Mouse (Mus musculus): ENCODE results near the gene Lgals7. TPM values are rescaled to one million over a fixed set of nuclear protein-coding genes. Genes with fewer than 3 reads are reported as not detected.
A peak's percentile ranks its signal among the peaks of the same experiment; 100 is the strongest.

The Lgals7 gene
- polyA plus RNA-seq, 1 experiment = 0.12 TPM

- Histone ChIP-seq H3K27me3 (ENCODE audit: control insufficient read depth, insufficient read depth, insufficient read length) (no peaks in the 10 kb centered on the region), H3K4me3 (ENCODE audit: insufficient read depth, poor library complexity, severe bottlenecking) (no peak overlapping the region), H3K79me2 (ENCODE audit: control insufficient read depth, insufficient read depth) (peaks cover 28% of the 10 kb centered on the region), H3K36me3 (ENCODE audit: control insufficient read depth, insufficient read depth) (peaks cover 66% of the 10 kb centered on the region), H3ac (ENCODE audit: control insufficient read depth, insufficient read length, low read depth) (peak overlapping the region; percentile 13), H3K79me3 (ENCODE audit: low read depth) (peaks cover 26% of the 10 kb centered on the region)
- TF ChIP-seq MYOD1 (IDR thresholded peaks at IDR 0.05; ENCODE audit: control insufficient read depth, insufficient read length, low read depth) (peak; percentile 43), FOSL1 (IDR thresholded peaks at IDR 0.05; ENCODE audit: insufficient read depth, low read length, poor library complexity, severe bottlenecking) (no peak)
These were observed 42.3 kb upstream of the Lgals7 start for GRCm38 (mm10) chr7:28821261-28821831.

DNA sequence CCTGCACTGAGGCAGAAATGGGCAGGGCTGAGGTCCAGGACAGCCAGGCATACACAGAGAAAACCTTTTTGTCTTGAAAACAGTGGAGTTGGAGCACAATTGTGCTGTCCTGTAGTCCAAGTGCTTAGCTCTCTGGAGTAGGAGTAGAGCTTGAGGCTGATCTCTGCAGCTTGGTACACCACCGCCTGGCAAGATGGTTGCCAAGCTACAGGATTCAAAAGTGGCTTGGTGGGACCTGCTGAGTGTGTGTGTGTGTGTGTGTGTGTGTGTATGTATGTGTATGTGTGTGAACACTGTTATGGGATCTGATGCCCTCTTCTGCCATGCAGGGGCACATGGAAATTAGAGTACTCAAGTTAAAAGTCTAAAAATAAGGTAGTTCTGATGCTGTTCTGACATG lies 41.1 kb upstream of the Lgals7 start:
- peaks cover 54% of the 10 kb centered on the region for H3K36me3 ChIP-seq (ENCODE audit: control insufficient read depth, insufficient read depth)

DNA sequence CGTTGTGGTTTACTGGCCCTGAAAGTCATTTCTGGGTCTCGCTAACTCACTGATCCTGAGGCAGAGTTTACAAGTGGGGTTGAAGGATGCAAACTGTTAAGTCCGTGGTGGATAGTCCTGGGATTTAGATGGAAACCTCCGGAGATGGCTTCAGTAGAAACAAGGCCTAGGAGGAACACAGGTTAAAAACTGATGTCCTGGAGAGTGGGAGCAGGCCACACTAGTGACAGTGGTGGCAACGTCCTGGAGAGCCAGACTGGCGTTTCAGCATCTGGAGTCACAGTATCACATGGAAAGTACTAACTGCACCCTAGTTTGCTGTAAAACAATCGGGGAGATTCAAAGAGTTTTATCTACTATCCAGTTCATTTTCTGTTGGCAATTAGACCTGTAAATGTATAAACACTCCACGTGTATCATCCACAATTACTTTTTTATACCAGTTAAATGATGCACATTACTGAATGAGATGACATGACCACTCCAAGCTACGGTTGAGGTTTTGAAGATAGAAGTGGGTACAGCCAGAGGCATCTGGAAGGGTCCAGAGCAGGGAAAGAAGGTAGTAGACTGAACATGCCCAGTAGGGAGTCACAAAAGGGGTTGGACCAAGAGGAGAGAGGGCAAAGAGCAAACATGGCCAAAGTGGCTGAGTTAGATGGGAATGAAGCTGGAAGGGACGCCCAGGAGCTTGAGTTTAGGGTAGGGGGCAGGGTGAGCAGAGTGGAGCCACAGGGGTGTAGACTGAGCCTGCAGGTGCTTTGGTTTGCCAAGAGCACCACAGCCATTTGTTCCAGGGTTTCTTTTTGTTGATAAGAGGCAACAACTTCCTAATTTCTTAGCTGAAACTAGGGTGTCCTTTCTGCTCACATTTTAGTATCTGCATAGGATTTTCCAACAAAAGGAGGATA lies 40.4 kb upstream of the Lgals7 start:
- no peaks in the 10 kb centered on the region for H3K27me3 ChIP-seq (ENCODE audit: control insufficient read depth, insufficient read depth, insufficient read length)
- peaks cover 47% of the 10 kb centered on the region for H3K36me3 ChIP-seq (ENCODE audit: control insufficient read depth, insufficient read depth)
- TF ChIP-seq MYOG (IDR thresholded peaks at IDR 0.05; ENCODE audit: control insufficient read depth, extremely low read depth, insufficient read length) (no peak), USF1 (IDR thresholded peaks at IDR 0.05; ENCODE audit: low read depth) (no peak), FOSL1 (IDR thresholded peaks at IDR 0.05; ENCODE audit: insufficient read depth, low read length, poor library complexity, severe bottlenecking) (no peak), MAX (IDR thresholded peaks at IDR 0.05) (no peak), CEBPB (IDR thresholded peaks at IDR 0.05; ENCODE audit: low read depth) (no peak), CTCF (IDR thresholded peaks at IDR 0.05; ENCODE audit: control insufficient read depth, insufficient read depth, insufficient read length) (no peak)
- peaks cover 8% of the 10 kb centered on the region for H3K79me3 ChIP-seq (ENCODE audit: low read depth)
- peaks cover 9% of the 10 kb centered on the region for H3K79me2 ChIP-seq (ENCODE audit: control insufficient read depth, insufficient read depth)
- no peak overlapping the region for H3ac ChIP-seq (ENCODE audit: control insufficient read depth, insufficient read length, low read depth)
- H3K4me3 ChIP-seq (ENCODE audit: insufficient read depth, poor library complexity, severe bottlenecking) = no peak overlapping the region

More for the DNA sequence above, 41.1 kb upstream of the Lgals7 start:
- TF ChIP-seq MYOG (IDR thresholded peaks at IDR 0.05; ENCODE audit: control insufficient read depth, extremely low read depth, insufficient read length) (no peak), CTCF (IDR thresholded peaks at IDR 0.05; ENCODE audit: control insufficient read depth, insufficient read depth, insufficient read length) (no peak), FOSL1 (IDR thresholded peaks at IDR 0.05; ENCODE audit: insufficient read depth, low read length, poor library complexity, severe bottlenecking) (no peak), CEBPB (IDR thresholded peaks at IDR 0.05; ENCODE audit: low read depth) (no peak), MAX (IDR thresholded peaks at IDR 0.05) (no peak), USF1 (IDR thresholded peaks at IDR 0.05; ENCODE audit: low read depth) (no peak), MYOD1 (IDR thresholded peaks at IDR 0.05; ENCODE audit: control insufficient read depth, insufficient read length, low read depth) (no peak)
- no peaks in the 10 kb centered on the region for H3K27me3 ChIP-seq (ENCODE audit: control insufficient read depth, insufficient read depth, insufficient read length)
- no peak overlapping the region for H3ac ChIP-seq (ENCODE audit: control insufficient read depth, insufficient read length, low read depth)
- H3K79me3 ChIP-seq (ENCODE audit: low read depth) = peaks cover 15% of the 10 kb centered on the region
- no peak overlapping the region for H3K4me3 ChIP-seq (ENCODE audit: insufficient read depth, poor library complexity, severe bottlenecking)
- H3K79me2 ChIP-seq (ENCODE audit: control insufficient read depth, insufficient read depth) = peaks cover 16% of the 10 kb centered on the region

- Histone ChIP-seq H3K79me3 (ENCODE audit: low read depth) (peaks cover 4% of the 10 kb centered on the region), H3ac (ENCODE audit: control insufficient read depth, insufficient read length, low read depth) (no peak overlapping the region), H3K27me3 (ENCODE audit: control insufficient read depth, insufficient read depth, insufficient read length) (no peaks in the 10 kb centered on the region), H3K79me2 (ENCODE audit: control insufficient read depth, insufficient read depth) (peaks cover 2% of the 10 kb centered on the region), H3K4me3 (ENCODE audit: insufficient read depth, poor library complexity, severe bottlenecking) (no peak overlapping the region), H3K36me3 (ENCODE audit: control insufficient read depth, insufficient read depth) (peaks cover 42% of the 10 kb centered on the region)
- no peak for TF ChIP-seq FOSL1 (IDR thresholded peaks at IDR 0.05; ENCODE audit: insufficient read depth, low read length, poor library complexity, severe bottlenecking)
- no peak for TF ChIP-seq MYOG (IDR thresholded peaks at IDR 0.05; ENCODE audit: control insufficient read depth, extremely low read depth, insufficient read length)
- no peak for TF ChIP-seq CTCF (IDR thresholded peaks at IDR 0.05; ENCODE audit: control insufficient read depth, insufficient read depth, insufficient read length)
- no peak for TF ChIP-seq CEBPB (IDR thresholded peaks at IDR 0.05; ENCODE audit: low read depth)
- no peak for TF ChIP-seq MYOD1 (IDR thresholded peaks at IDR 0.05; ENCODE audit: control insufficient read depth, insufficient read length, low read depth)
- TF ChIP-seq MAX (IDR thresholded peaks at IDR 0.05) = no peak
- TF ChIP-seq USF1 (IDR thresholded peaks at IDR 0.05; ENCODE audit: low read depth) = no peak
These were observed 39.7 kb upstream of the Lgals7 start for GRCm38 (mm10) chr7:28823932-28824331.

- H3K27me3 ChIP-seq (ENCODE audit: control insufficient read depth, insufficient read depth, insufficient read length) = no peaks in the 10 kb centered on the region
- peaks cover 34% of the 10 kb centered on the region for H3K36me3 ChIP-seq (ENCODE audit: control insufficient read depth, insufficient read depth)
- no peaks in the 10 kb centered on the region for H3K79me2 ChIP-seq (ENCODE audit: control insufficient read depth, insufficient read depth)
- no peak for TF ChIP-seq CEBPB (IDR thresholded peaks at IDR 0.05; ENCODE audit: low read depth)
- TF ChIP-seq CTCF (IDR thresholded peaks at IDR 0.05; ENCODE audit: control insufficient read depth, insufficient read depth, insufficient read length) = no peak
- no peak for TF ChIP-seq MYOD1 (IDR thresholded peaks at IDR 0.05; ENCODE audit: control insufficient read depth, insufficient read length, low read depth)
- H3ac ChIP-seq (ENCODE audit: control insufficient read depth, insufficient read length, low read depth) = peak within 1 kb of the TSS; percentile 83
- peak within 1 kb of the TSS; percentile 26 for H3K4me3 ChIP-seq (ENCODE audit: insufficient read depth, poor library complexity, severe bottlenecking)
- H3K79me3 ChIP-seq (ENCODE audit: low read depth) = no peaks in the 10 kb centered on the region
These were observed 38.5 kb upstream of the Lgals7 start, which contains the start of gene Ech1 for GRCm38 (mm10) chr7:28824941-28825685. Gene Ech1, plus strand, starts transcription at chr7:28825217.

Measured in C2C12 (cell line).